Mouse (Mus musculus) intestine, embryonic 15.5 days (tissue): ENCODE results near the gene Sall2. TPM values are rescaled to one million over a fixed set of nuclear protein-coding genes. Genes with fewer than 3 reads are reported as not detected.
"Not testable (repeated sequence)": the region's sequence is repeated elsewhere in the genome, so short reads cannot be mapped to it uniquely, and the experiment has no call there.

ENCODE experiments used
- ATAC-seq: fragments of 200-750 bp; cut with Nextera tagmentation; 2 replicates; pipeline ENCODE4 v1.8.0; 2017; ENCODE audit warnings: moderate TSS enrichment, moderate library complexity
- H3K27ac ChIP-seq: fragments of 300-500 bp; sonication (generic); 2 replicates; pipeline ENCODE4 v1.5.1; 2015; ENCODE audit warnings: mild to moderate bottlenecking, inconsistent platforms
- H3K27me3 ChIP-seq: fragments of 300-500 bp; sonication (generic); replicated peaks from 2 replicates; pipeline ENCODE4 v1.6.1; 2015; ENCODE audit warnings: inconsistent platforms
- H3K36me3 ChIP-seq: fragments of 300-500 bp; sonication (generic); 2 replicates; pipeline ENCODE4 v1.6.1; 2015; ENCODE audit warnings: inconsistent platforms
- H3K4me1 ChIP-seq: fragments of 300-500 bp; sonication (generic); replicated peaks from 2 replicates; pipeline ENCODE4 v1.6.1; 2015; ENCODE audit warnings: inconsistent platforms
- H3K4me2 ChIP-seq: fragments of 300-500 bp; sonication (generic); replicated peaks from 2 replicates; pipeline ENCODE4 v1.6.1; 2015; ENCODE audit warnings: mild to moderate bottlenecking, inconsistent platforms
- H3K4me3 ChIP-seq: fragments of 300-500 bp; sonication (generic); replicated peaks from 2 replicates; pipeline ENCODE4 v1.5.1; 2015; ENCODE audit warnings: inconsistent platforms
- H3K9ac ChIP-seq: fragments of 300-500 bp; sonication (generic); 2 replicates; pipeline ENCODE4 v1.6.1; 2015; ENCODE audit warnings: inconsistent platforms
- H3K9me3 ChIP-seq: fragments of 300-500 bp; sonication (generic); 2 replicates; pipeline ENCODE4 v1.6.1; 2016; ENCODE audit warnings: inconsistent platforms
- WGBS: fragments of 180-500 bp; shearing (Covaris S2); methylation state at CpG from one replicate; pipeline ENCODE4 v1.1.7; 2015; 5-methylcytosine and 5-hydroxymethylcytosine counted together
- polyA plus RNA-seq: library from polyadenylated mRNA; unstranded; fragments of >200 nt; fragmentation: Nextera tagmentation; extraction: Ambion mirVana; gene quantifications from 2 replicates; pipeline ENCODE4 v1.2.1, GENCODE M21; 2015

Gene Sall2
- polyA plus RNA-seq, 1 experiment from 2014 or later, result 10.2 TPM

DNA sequence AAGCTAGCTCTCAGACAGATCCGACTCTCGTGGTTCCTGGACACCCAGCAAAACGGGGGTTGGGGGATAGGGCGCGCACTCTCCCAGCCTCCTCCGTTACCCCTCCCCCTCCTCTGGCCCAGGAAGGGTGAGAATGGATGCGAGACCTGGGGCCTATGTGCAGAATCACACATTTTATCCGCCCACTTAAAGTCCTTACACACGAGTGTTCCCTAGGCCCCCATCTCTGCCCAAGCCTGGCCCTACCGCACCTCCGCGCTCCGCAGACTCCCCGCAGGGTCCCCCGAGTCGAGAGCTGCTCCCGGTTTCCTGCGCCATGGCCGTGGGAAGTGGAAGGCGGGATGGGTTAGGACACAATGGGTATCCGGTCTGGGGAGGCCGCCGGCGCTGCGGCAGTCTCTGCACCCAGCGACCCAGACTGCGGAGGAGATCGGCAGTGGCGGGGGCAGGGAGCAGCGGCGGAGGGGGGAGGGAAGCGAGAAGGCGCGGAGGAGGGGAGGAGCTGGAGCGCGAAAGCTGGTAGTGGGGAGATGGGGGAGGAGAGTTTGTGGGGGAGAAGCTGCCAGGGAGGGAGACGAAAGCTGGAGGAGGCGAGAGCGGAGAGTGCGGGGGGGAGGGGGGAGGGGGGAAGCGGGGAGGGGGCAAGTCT, 12.6 kb downstream of the Sall2 start:
- peak; percentile 88 for ATAC-seq
- Histone ChIP-seq H3K9me3 (no peaks in the 10 kb centered on the region), H3K4me3 (peak overlapping the region; percentile 73), H3K9ac (peak overlapping the region; percentile 81), H3K36me3 (peaks cover 13% of the 10 kb centered on the region; the same call in 1 of the 2 replicates), H3K27me3 (no peaks in the 10 kb centered on the region), H3K4me2 (peak overlapping the region; percentile 84), H3K27ac (peak overlapping the region; percentile 85), H3K4me1 (peaks cover 23% of the 10 kb centered on the region; the same call in 1 of the 2 replicates)
- 1% methylated on average over 31 of the region's 41 CpGs for WGBS

DNA sequence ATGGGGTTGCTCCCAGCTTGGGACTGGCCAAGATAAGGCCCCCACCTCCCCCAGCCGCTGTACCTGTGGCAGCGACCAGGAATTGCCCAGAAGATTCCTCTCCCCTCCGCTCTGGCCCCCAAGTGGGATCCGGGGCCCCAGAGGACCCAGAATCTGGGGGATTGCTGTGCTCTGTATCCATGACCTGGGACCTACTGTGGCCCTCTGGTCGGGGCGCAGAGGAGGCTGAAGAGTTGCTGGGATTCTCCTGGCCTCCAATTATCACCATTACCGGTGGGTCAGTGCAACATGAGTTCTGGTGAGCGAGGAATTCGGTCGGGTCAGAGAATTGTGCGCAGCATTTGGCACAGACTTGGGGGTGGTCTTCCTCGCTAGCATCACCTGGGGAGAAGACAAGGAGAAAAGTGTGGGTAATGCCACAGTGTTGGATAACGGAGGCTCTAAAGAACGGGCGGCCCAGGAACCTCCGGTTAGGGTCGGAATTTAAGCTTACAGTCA, 13.2 kb downstream of the Sall2 start:
- H3K27me3 ChIP-seq, result no peaks in the 10 kb centered on the region
- peak overlapping the region; percentile 73 for H3K4me3 ChIP-seq
- no peaks in the 10 kb centered on the region for H3K9me3 ChIP-seq
- peaks cover 13% of the 10 kb centered on the region; the same call in 1 of the 2 replicates for H3K36me3 ChIP-seq
- peak overlapping the region; percentile 85 for H3K27ac ChIP-seq
- 6% methylated on average over 17 of the region's 17 CpGs for WGBS
- H3K4me2 ChIP-seq, result peak overlapping the region; percentile 84
- H3K4me1 ChIP-seq, result peaks cover 23% of the 10 kb centered on the region; the same call in 1 of the 2 replicates
- peak overlapping the region; percentile 81 for H3K9ac ChIP-seq
- ATAC-seq, result peak; percentile 9

DNA sequence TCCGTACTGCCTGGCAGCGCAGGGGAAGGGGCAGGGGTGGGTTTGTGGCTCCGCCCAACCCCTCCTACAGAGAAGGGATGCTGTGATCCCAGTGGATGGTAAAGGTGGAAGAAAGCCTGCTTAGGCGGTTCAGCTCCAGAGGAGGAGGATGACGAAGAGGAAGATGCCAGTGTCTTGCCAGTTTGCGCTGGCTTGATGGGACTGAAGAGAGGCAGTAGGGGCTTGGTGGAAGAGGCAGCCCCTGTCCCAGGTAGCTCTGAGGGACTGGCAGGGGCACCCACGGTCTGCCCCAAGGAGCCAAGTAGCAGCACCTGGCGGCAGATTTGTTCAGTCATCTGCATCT, 13.8 kb downstream of the Sall2 start:
- WGBS, result 55% methylated on average over 8 of the region's 8 CpGs
- Histone ChIP-seq H3K27ac (no peak overlapping the region), H3K4me1 (peaks cover 23% of the 10 kb centered on the region; the same call in 1 of the 2 replicates), H3K4me2 (peak overlapping the region; percentile 84), H3K4me3 (peak overlapping the region; percentile 73), H3K9me3 (no peaks in the 10 kb centered on the region), H3K27me3 (no peaks in the 10 kb centered on the region), H3K9ac (no peak overlapping the region; the same call in 1 of the 2 replicates), H3K36me3 (peaks cover 13% of the 10 kb centered on the region; the same call in 1 of the 2 replicates)
- ATAC-seq, result no peak

DNA sequence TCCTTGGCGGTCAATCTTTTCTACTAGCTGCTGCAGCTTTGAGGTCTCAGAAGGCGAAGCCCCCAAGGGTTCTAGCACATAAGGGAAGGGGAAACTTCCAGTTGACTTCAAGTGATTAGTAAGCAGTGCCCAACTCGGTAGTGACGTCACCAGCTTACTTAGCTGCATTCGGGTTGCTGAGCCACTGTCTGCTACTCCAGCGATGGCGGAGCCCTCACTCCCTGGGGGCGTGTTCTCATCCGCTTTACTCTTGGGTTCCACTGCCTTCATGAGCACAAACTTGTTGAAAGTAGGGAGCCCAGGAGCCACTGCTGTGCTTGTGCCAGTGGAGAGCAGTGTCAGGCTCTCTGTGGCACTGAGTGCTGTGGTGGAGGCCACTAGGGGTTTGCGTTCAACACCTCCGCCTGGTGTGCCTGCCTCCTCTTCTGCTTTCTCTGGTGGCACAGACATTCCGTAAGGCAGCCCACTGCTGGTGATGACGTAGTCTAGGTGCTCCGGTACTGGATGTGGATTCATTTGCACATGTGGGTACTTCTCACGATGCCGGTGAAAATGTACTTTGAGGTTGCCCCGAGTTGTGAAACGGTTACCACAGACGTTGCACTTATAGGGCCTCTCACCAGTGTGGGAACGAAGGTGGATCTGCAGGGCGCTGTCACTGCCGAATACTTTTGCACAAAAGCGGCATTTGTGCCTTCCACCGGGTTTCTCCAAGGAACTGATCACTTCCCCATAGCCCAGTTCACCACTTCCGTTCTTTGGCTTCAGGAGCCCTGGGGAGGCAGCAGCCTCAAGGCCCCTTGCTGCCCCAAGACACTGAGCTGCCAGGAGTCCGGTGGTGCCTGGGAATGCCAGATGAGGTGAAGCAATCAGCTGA, 14.4 kb downstream of the Sall2 start:
- no peaks in the 10 kb centered on the region for H3K27me3 ChIP-seq
- H3K4me1 ChIP-seq, result peaks cover 23% of the 10 kb centered on the region; the same call in 1 of the 2 replicates
- H3K4me2 ChIP-seq, result peak overlapping the region; percentile 84
- no peak overlapping the region for H3K27ac ChIP-seq
- no peak for ATAC-seq
- 86% methylated on average over 26 of the region's 26 CpGs for WGBS
- peak overlapping the region; percentile 73; the same call in 1 of the 2 replicates for H3K4me3 ChIP-seq
- H3K36me3 ChIP-seq, result peaks cover 13% of the 10 kb centered on the region; the same call in 1 of the 2 replicates
- H3K9ac ChIP-seq, result no peak overlapping the region
- no peaks in the 10 kb centered on the region for H3K9me3 ChIP-seq

DNA sequence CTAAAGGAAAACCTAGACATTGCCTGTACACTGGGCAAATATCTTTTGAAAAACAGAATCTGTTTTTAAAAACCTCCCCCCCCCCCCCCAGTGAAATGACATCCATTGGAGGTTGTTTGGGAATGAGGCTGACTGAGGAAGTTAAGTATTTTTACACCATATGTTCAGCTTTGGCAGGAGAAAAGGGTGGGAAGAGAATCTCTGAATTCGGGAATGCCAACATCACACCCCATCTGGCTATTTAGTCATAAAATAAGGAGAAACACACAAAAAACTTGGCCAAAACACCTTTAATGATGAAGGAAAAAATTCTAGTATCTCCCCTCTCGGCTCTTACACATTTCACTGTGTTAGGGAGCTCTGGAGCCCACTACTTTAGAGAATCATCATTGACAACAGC, 17.7 kb downstream of the Sall2 start:
- H3K4me1 ChIP-seq, result peaks cover 19% of the 10 kb centered on the region; the same call in 1 of the 2 replicates
- H3K27me3 ChIP-seq, result no peaks in the 10 kb centered on the region
- H3K4me2 ChIP-seq, result no peak overlapping the region
- H3K36me3 ChIP-seq, result peaks cover 13% of the 10 kb centered on the region; the same call in 1 of the 2 replicates
- 82% methylated on average over 2 of the region's 2 CpGs for WGBS
- H3K9ac ChIP-seq, result no peak overlapping the region
- H3K9me3 ChIP-seq, result no peaks in the 10 kb centered on the region
- H3K4me3 ChIP-seq, result no peak overlapping the region
- no peak overlapping the region for H3K27ac ChIP-seq
- ATAC-seq, result no peak

DNA sequence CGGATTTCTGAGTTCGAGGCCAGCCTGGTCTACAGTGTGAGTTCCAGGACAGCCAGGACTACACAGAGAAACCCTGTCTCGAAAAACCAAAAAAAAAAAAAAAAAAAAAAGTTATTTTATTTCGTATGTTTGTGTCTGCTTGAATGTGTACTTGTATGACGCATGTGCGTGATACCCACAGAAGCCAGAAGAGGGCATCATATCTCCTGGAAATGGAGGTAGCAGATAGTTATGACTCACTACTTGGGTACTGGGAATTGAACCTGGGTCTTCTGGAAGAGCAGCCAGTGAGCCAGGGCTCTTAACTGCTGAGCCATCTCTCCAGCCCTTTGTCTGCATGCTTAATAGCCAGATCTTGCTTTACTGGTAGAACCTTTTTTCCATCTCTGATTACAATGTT, 18.2 kb downstream of the Sall2 start:
- H3K4me1 ChIP-seq, result peaks cover 17% of the 10 kb centered on the region; the same call in 1 of the 2 replicates
- not testable (repeated sequence) for H3K27ac ChIP-seq, H3K4me3 ChIP-seq, H3K9me3 ChIP-seq, H3K4me2 ChIP-seq, ATAC-seq, H3K9ac ChIP-seq, H3K27me3 ChIP-seq
- WGBS, result 96% methylated on average over 5 of the region's 6 CpGs
- peaks cover 13% of the 10 kb centered on the region; the same call in 1 of the 2 replicates for H3K36me3 ChIP-seq

DNA sequence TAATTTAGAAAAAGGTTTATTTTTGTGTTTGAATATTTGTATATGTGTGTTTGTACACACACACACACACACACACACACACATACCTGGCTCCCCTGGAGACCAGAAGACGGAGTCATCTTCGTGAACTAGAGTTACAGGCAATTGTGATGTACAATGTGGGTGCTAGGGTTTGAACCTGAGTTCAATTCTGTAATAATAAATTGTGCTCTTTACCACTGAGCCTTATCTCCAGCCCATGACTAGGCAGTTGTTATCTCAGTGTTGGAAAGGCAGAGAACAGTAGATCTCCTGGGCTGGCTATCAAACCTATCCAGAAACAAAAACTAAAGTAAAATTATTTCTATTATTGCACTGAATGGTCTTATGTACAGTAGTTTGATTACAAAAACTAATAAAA, 22.5 kb downstream of the Sall2 start:
- no peak overlapping the region for H3K4me2 ChIP-seq
- H3K9ac ChIP-seq, result no peak overlapping the region
- no peaks in the 10 kb centered on the region for H3K27me3 ChIP-seq
- no peaks in the 10 kb centered on the region for H3K9me3 ChIP-seq
- no peak overlapping the region for H3K27ac ChIP-seq
- H3K4me3 ChIP-seq, result no peak overlapping the region
- no peaks in the 10 kb centered on the region for H3K36me3 ChIP-seq
- 98% methylated on average over 2 of the region's 2 CpGs for WGBS
- ATAC-seq, result no peak
- 0 out of 2 replicates have a peak, but pooled peaks cover 2% of the 10 kb centered on the region for H3K4me1 ChIP-seq

DNA sequence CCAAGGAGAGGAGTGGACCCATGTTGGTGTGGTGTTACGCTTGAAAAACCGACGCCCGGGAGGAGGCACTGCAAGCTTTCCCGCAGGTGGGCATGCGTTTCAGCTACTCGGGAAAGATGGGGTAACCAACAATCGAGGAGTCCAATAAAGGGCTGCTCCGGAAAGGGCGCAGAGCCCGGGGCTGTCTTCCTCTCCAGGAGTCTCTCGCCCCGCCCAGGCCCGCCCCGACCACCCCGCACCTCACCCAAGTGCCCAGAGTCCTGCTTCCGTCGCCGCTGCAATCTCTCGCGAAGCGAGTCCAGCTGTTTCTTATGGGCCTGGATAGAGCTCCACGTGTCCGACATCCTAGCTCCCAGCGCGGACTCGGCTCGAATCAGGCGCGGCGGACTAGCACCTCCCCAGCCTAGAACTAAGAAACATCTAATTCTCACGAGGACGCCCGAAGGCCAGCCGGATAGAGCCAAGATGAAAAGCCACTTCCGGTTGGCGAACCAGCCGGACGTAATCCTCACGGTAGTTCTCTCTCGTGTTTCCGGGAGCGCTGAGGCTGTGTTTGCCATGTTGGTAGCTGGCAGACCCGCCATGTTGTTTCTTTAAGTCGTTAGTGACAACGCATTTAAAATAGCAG, 23.8 kb downstream of the Sall2 start, which contains the start of gene Mettl3:
Gene Mettl3 (minus strand): TSS at position 485 of the 628 bp plus-strand sequence.
- H3K27me3 ChIP-seq, result no peaks in the 10 kb centered on the region
- H3K4me2 ChIP-seq, result peak within 1 kb of the TSS; percentile 61
- peak; percentile 98 for ATAC-seq
- peak within 1 kb of the TSS; percentile 92 for H3K27ac ChIP-seq
- WGBS, result under 1% methylated on average over 46 of the region's 46 CpGs
- H3K36me3 ChIP-seq, result peaks cover 7% of the 10 kb centered on the region
- peak within 1 kb of the TSS; percentile 62 for H3K9ac ChIP-seq
- 0 out of 2 replicates have a peak, but pooled peaks cover 2% of the 10 kb centered on the region for H3K4me1 ChIP-seq
- H3K4me3 ChIP-seq, result peak within 1 kb of the TSS; percentile 63
- H3K9me3 ChIP-seq, result no peaks in the 10 kb centered on the region

DNA sequence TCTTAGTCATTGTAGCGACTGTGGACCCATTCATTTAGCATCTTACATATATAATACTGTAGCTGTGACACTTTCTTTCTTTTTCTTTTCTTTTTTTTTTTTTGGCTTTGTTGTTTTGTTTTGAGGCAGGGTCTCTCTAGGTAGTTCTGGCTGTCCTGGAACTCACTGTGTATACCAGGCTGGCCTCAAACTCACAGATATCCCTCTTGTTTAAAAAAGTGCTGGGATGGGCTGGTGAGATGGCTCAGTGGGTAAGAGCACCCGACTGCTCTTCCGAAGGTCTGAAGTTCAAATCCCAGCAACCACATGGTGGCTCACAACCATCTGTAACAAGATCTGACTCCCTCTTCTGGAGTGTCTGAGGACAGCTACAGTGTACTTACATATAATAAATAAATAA, 25.0 kb downstream of the Sall2 start:
- Histone ChIP-seq H3K36me3 (peaks cover 17% of the 10 kb centered on the region), H3K4me2 (0 out of 2 replicates have a peak overlapping the region, but pooled peaks have one; percentile 61)
- not testable (repeated sequence) for H3K27ac ChIP-seq, H3K4me3 ChIP-seq, H3K4me1 ChIP-seq, H3K9me3 ChIP-seq, ATAC-seq, H3K27me3 ChIP-seq, H3K9ac ChIP-seq
- WGBS, result 93% methylated on average over 3 of the region's 3 CpGs

DNA sequence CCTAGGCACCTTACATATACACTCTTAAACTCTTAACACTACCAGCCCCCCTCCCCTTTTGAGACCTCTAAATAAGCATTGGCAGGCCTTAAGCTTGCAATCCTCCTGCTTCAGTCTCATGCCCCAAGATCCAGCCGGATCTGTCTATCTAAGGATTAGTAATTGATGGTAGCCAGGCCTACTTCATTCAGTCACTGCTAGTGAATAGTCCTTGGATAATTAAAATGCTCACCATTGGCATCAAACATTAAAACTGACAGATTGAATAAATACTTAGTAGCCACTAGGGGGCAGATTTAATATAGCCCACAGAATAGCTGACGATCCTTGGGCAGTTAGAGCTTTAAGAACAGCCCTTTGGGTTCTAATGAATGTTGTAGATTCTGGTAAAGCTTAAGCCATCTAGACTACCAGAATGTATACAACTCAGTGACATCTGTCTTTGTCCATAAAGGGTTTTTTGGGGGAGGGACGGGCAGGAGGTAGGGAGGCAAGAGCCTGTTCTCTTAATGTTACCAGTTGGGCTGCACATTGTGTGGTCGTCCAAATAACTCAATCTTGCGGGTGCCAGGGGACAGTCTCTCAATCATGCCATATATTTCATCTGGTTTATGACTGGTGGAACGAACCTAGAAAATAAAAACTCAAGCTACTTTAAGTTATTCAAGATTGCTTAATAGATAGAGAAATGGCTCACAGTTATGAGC, 32.9 kb downstream of the Sall2 start:
- peak; percentile 56 for ATAC-seq

DNA sequence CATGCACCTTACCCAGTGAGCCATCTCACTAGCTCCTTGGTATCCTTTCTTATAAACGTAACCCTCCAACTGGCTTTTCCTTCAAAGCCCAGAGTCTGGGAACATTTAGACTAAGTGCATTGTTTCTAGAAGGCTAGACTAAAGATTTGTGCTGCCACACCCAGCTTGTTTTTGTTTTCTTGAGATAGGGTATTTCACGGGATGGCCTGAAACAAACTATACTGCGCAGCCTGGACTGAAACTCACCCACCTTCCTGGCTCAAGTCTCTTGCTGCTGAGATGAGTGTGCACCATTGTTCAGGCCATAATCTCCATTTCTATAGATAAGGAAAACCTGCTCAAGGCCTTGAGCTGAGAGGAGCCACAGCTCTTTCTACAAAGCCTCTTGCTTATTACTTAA, 44.4 kb downstream of the Sall2 start:
- 91% methylated on average over 3 of the region's 3 CpGs for WGBS
- no peak overlapping the region for H3K4me3 ChIP-seq
- H3K27ac ChIP-seq, result no peak overlapping the region
- no peak overlapping the region for H3K9ac ChIP-seq
- no peaks in the 10 kb centered on the region for H3K9me3 ChIP-seq
- H3K4me1 ChIP-seq, result 0 out of 2 replicates have a peak, but pooled peaks cover 3% of the 10 kb centered on the region
- peaks cover 15% of the 10 kb centered on the region; the same call in 1 of the 2 replicates for H3K36me3 ChIP-seq
- no peaks in the 10 kb centered on the region for H3K27me3 ChIP-seq
- no peak for ATAC-seq
- no peak overlapping the region for H3K4me2 ChIP-seq

More for the DNA sequence above, 32.9 kb downstream of the Sall2 start:
- H3K9ac ChIP-seq, result no peak overlapping the region
- H3K9me3 ChIP-seq, result no peaks in the 10 kb centered on the region
- 69% methylated on average over 6 of the region's 6 CpGs for WGBS
- H3K27ac ChIP-seq, result no peak overlapping the region
- no peak overlapping the region for H3K4me3 ChIP-seq
- H3K27me3 ChIP-seq, result no peaks in the 10 kb centered on the region
- no peaks in the 10 kb centered on the region for H3K4me1 ChIP-seq
- no peak overlapping the region for H3K4me2 ChIP-seq
- H3K36me3 ChIP-seq, result peaks cover 40% of the 10 kb centered on the region
